Mouse (Mus musculus) CH12.LX (cell line): ENCODE results near the gene Ppara. TPM values are rescaled to one million over a fixed set of nuclear protein-coding genes. Genes with fewer than 3 reads are reported as not detected.

Source experiments
- DNase-seq: peaks from one replicate; pipeline ENCODE4 v3.0.0-alpha.2; 2013; ENCODE audit errors: extremely low read depth
- H3K27ac ChIP-seq: 2 replicates; pipeline ENCODE4 v1.5.1; 2012; ENCODE audit warnings: low read depth, mild to moderate bottlenecking, control low read depth, moderate library complexity; ENCODE audit not compliant: insufficient read depth
- H3K27me3 ChIP-seq: replicated peaks from 2 replicates; pipeline ENCODE3; 2012; ENCODE audit warnings: inconsistent platforms
- H3K36me3 ChIP-seq, 2 experiments: replicated peaks in 1 of 2; 2 replicates each; pipeline versions ENCODE3 to v1.6.1; 2012; ENCODE audit warnings: inconsistent platforms in 1 of 2, low read length in 1 of 2, mild to moderate bottlenecking in 1 of 2, mixed read lengths in 1 of 2, moderate library complexity in 1 of 2; ENCODE audit not compliant: control insufficient read depth in 1 of 2, insufficient read depth in 1 of 2
- H3K4me1 ChIP-seq, 2 experiments: 2 replicates each; pipeline ENCODE4 v1.6.1; 2012; ENCODE audit warnings: inconsistent platforms in 1 of 2, moderate library complexity in 1 of 2; ENCODE audit not compliant: insufficient read depth in 2 of 2, control insufficient read depth in 1 of 2
- H3K4me2 ChIP-seq: 2 replicates; pipeline ENCODE4 v1.6.1; 2012; ENCODE audit warnings: low read depth, mild to moderate bottlenecking, control low read depth; ENCODE audit not compliant: poor library complexity, insufficient read depth, severe bottlenecking
- H3K4me3 ChIP-seq, 3 experiments: fragments of 150-350 bp in 1 of 3; sonication (generic) in 1 of 3; replicated peaks in 1 of 3; 2 replicates each; pipeline versions ENCODE3 to v1.5.1; 2011 to 2012; ENCODE audit warnings: low read depth in 2 of 3, low read length in 2 of 3, mild to moderate bottlenecking in 2 of 3, moderate library complexity in 2 of 3, control low read depth in 1 of 3, improper control_type of control experiment in 1 of 3, inconsistent platforms in 1 of 3, mixed read lengths in 1 of 3; ENCODE audit not compliant: poor library complexity in 1 of 3
- H3K79me2 ChIP-seq: replicated peaks from 2 replicates; pipeline ENCODE4 v1.6.1; 2012; ENCODE audit warnings: mild to moderate bottlenecking, moderate library complexity; ENCODE audit not compliant: control insufficient read depth, poor library complexity, insufficient read depth, severe bottlenecking; ENCODE audit errors: extremely low read depth
- H3K9ac ChIP-seq: 2 replicates; pipeline ENCODE4 v1.6.1; 2012; ENCODE audit warnings: low read depth, mild to moderate bottlenecking, control low read depth, moderate library complexity; ENCODE audit not compliant: insufficient read depth
- H3K9me3 ChIP-seq: replicated peaks from 2 replicates; pipeline ENCODE3; 2012; ENCODE audit warnings: low read length, inconsistent platforms, mixed read lengths
- BHLHE40 ChIP-seq: IDR thresholded peaks from 2 replicates; pipeline ENCODE4 v1.6.1; 2011; ENCODE audit warnings: mild to moderate bottlenecking, low read depth, low read length, improper control_type of control experiment
- CHD1 ChIP-seq: IDR thresholded peaks from 2 replicates; pipeline ENCODE4 v1.6.1; 2012; ENCODE audit warnings: low read depth, low read length, improper control_type of control experiment, inconsistent platforms
- CHD2 ChIP-seq: IDR thresholded peaks from 2 replicates; pipeline ENCODE4 v1.6.1; 2011; ENCODE audit warnings: low read length, improper control_type of control experiment
- E2F4 ChIP-seq: IDR thresholded peaks from 2 replicates; pipeline ENCODE4 v1.6.1; 2011; ENCODE audit warnings: low read depth, low read length, improper control_type of control experiment; ENCODE audit not compliant: insufficient replicate concordance
- ELF1 ChIP-seq: IDR thresholded peaks from 2 replicates; pipeline ENCODE4 v1.6.1; 2014; ENCODE audit warnings: low read depth, mild to moderate bottlenecking, inconsistent platforms, low read length, improper control_type of control experiment
- EP300 ChIP-seq: IDR thresholded peaks from 2 replicates; pipeline ENCODE4 v1.6.1; 2011; ENCODE audit warnings: low read length, improper control_type of control experiment
- ETS1 ChIP-seq: conservative IDR thresholded peaks from 2 replicates; pipeline ENCODE4 v1.6.1; 2012; ENCODE audit warnings: low read depth, mild to moderate bottlenecking, inconsistent platforms, low read length, improper control_type of control experiment, moderate library complexity
- GABPA ChIP-seq: IDR thresholded peaks from 2 replicates; pipeline ENCODE4 v1.6.1; 2012; ENCODE audit warnings: low read depth, low read length, improper control_type of control experiment, inconsistent platforms; ENCODE audit not compliant: insufficient replicate concordance
- HCFC1 ChIP-seq: IDR thresholded peaks from 2 replicates; pipeline ENCODE4 v1.6.1; 2012; ENCODE audit warnings: low read depth, mild to moderate bottlenecking, inconsistent platforms, low read length, improper control_type of control experiment
- IRF4 ChIP-seq: IDR thresholded peaks from 2 replicates; pipeline ENCODE4 v1.6.1; 2014; ENCODE audit warnings: low read depth, mild to moderate bottlenecking, inconsistent platforms, low read length, improper control_type of control experiment
- JUN ChIP-seq: IDR thresholded peaks from 2 replicates; pipeline ENCODE4 v1.6.1; 2011; ENCODE audit warnings: low read depth, mild to moderate bottlenecking, low read length, improper control_type of control experiment, moderate library complexity; ENCODE audit not compliant: insufficient read depth
- JUND ChIP-seq: conservative IDR thresholded peaks from 2 replicates; pipeline ENCODE4 v1.6.1; 2011; ENCODE audit warnings: low read depth, low read length, improper control_type of control experiment
- KAT2A ChIP-seq: IDR thresholded peaks from 2 replicates; pipeline ENCODE4 v1.6.1; 2012; ENCODE audit warnings: low read length, improper control_type of control experiment, inconsistent platforms; ENCODE audit not compliant: insufficient replicate concordance
- MAX ChIP-seq: IDR thresholded peaks from 2 replicates; pipeline ENCODE4 v1.6.1; 2011; ENCODE audit warnings: low read length, improper control_type of control experiment
- MAZ ChIP-seq: IDR thresholded peaks from 2 replicates; pipeline ENCODE4 v1.6.1; 2012; ENCODE audit warnings: low read depth, mild to moderate bottlenecking, inconsistent platforms, low read length, improper control_type of control experiment, moderate library complexity
- MEF2A ChIP-seq: IDR thresholded peaks from 2 replicates; pipeline ENCODE4 v1.6.1; 2014; ENCODE audit warnings: low read depth, mild to moderate bottlenecking, inconsistent platforms, low read length, improper control_type of control experiment, borderline replicate concordance
- MYC ChIP-seq: IDR thresholded peaks from 2 replicates; pipeline ENCODE4 v1.6.1; 2011; ENCODE audit warnings: low read depth, mild to moderate bottlenecking, improper control_type of control experiment, low read length
- NELFE ChIP-seq: IDR thresholded peaks from 2 replicates; pipeline ENCODE4 v1.6.1; 2011; ENCODE audit warnings: low read depth, low read length, improper control_type of control experiment
- PAX5 ChIP-seq: IDR thresholded peaks from 2 replicates; pipeline ENCODE4 v1.6.1; 2012; ENCODE audit warnings: low read length, inconsistent platforms, mixed read lengths
- POLR2A ChIP-seq: IDR thresholded peaks from 2 replicates; pipeline ENCODE4 v1.6.1; 2011; ENCODE audit warnings: low read depth, mild to moderate bottlenecking, improper control_type of control experiment, low read length
- POLR2AphosphoS2 ChIP-seq: IDR thresholded peaks from 2 replicates; pipeline ENCODE4 v1.6.1; 2011; ENCODE audit warnings: low read depth, low read length, improper control_type of control experiment
- RCOR1 ChIP-seq: conservative IDR thresholded peaks from 2 replicates; pipeline ENCODE4 v1.6.1; 2012; ENCODE audit warnings: low read depth, mild to moderate bottlenecking, inconsistent platforms, low read length, improper control_type of control experiment
- SIN3A ChIP-seq: IDR thresholded peaks from 2 replicates; pipeline ENCODE4 v1.6.1; 2012; ENCODE audit warnings: low read length, improper control_type of control experiment, inconsistent platforms
- SMC3 ChIP-seq: IDR thresholded peaks from 2 replicates; pipeline ENCODE4 v1.6.1; 2011; ENCODE audit warnings: low read depth, low read length, improper control_type of control experiment
- TBP ChIP-seq: conservative IDR thresholded peaks from 2 replicates; pipeline ENCODE4 v1.6.1; 2011; ENCODE audit warnings: low read depth, low read length, improper control_type of control experiment
- TCF12 ChIP-seq: IDR thresholded peaks from 2 replicates; pipeline ENCODE4 v1.6.1; 2014; ENCODE audit warnings: low read depth, mild to moderate bottlenecking, inconsistent platforms, low read length, improper control_type of control experiment
- USF1 ChIP-seq: IDR thresholded peaks from 2 replicates; pipeline ENCODE4 v1.6.1; 2014; ENCODE audit warnings: low read depth, mild to moderate bottlenecking, inconsistent platforms, low read length, improper control_type of control experiment
- USF2 ChIP-seq: conservative IDR thresholded peaks from 2 replicates; pipeline ENCODE4 v1.6.1; 2011; ENCODE audit warnings: low read depth, low read length, improper control_type of control experiment
- ZC3H11A ChIP-seq: IDR thresholded peaks from 2 replicates; pipeline ENCODE4 v1.6.1; 2012; ENCODE audit warnings: low read depth, mild to moderate bottlenecking, inconsistent platforms, low read length, improper control_type of control experiment
- ZKSCAN1 ChIP-seq: IDR thresholded peaks from 2 replicates; pipeline ENCODE4 v1.6.1; 2012; ENCODE audit warnings: low read depth, inconsistent platforms, low read length, improper control_type of control experiment, borderline replicate concordance
- ZNF384 ChIP-seq: IDR thresholded peaks from 2 replicates; pipeline ENCODE4 v1.6.1; 2012; ENCODE audit warnings: low read depth, low read length, improper control_type of control experiment, inconsistent platforms
- dilution Hi-C: fragments of 300-500 bp; cut with MboI; formaldehyde crosslinking; loops from 2 replicates; pipeline ENCODE4 v1.14.3; 2020; ENCODE audit warnings: low sequenced_read_pairs; ENCODE audit not compliant: extremely low pct_unique_long_range_greater_than_20kb, extremely low pct_ligation_motif_present
- in situ Hi-C: fragments of 300-500 bp; cut with MboI; formaldehyde crosslinking; loops from 3 replicates; pipeline ENCODE4 v1.14.3; 2019; ENCODE audit warnings: low sequenced_read_pairs, low pct_ligation_motif_present, low pct_unique_long_range_greater_than_20kb, mixed read lengths
- polyA plus RNA-seq: library from polyadenylated mRNA; unstranded; fragments of >175 nt; gene quantifications from 2 replicates; pipeline ENCODE4 v1.2.1, GENCODE M21; 2012; ENCODE audit warnings: low read depth; ENCODE audit not compliant: insufficient read length
- total RNA-seq, 2 experiments: library from RNA; depleted of rRNA; stranded (reverse); fragments of 300-350 nt in 1 of 2; fragments of >200 nt in 1 of 2; gene quantifications; 2 replicates each; pipeline ENCODE4 v1.2.3; 2012 to 2014

Gene Ppara
- total and polyA plus RNA-seq, 3 experiments = not detected

DNA sequence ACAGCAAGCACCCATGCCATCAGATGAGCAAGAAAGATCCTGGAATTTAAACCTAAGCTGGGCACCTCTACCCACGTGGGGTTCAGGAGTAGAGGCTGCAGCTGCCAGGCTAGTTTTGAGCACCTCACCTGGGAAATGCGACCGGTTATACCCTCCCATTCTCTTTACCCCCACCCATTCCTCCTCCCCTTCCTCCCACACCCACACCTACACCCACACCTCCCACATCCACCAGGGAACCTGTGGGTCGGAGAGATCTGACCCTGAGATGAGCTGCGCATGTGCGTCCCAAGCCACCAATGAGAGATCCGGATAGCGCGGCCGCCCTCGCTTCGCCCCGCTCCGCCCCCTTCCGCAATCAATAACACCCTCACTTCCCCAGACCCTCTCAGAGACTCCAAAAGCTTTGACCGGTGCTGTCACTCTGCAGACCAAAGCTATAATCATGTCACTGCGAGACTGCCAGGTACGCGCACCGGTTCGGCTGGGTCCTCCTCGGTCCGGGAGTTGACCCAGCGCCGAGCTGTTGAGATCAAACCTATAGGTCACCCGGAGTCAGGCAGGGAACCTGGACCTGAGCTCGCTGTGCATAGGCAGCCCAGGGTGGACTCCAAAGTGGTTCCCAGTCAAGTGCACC, 97.3 kb downstream of the Ppara start, which contains the start of gene Ttc38 (continued):
- TF ChIP-seq HCFC1 (peak; percentile 48; the same call in 1 of the 2 replicates), TCF12 (peak; percentile 79), USF2 (no peak), CHD1 (no peak), JUN (no peak), SMC3 (no peak), MAZ (no peak), MYC (peak; percentile 81), PAX5 (no peak), POLR2A (peak; percentile 84), MEF2A (no peak), ZNF384 (no peak), POLR2AphosphoS2 (no peak), TBP (peak; percentile 77), KAT2A (no peak), E2F4 (no peak), CHD2 (no peak), MAX (peak; percentile 71), GABPA (no peak), RCOR1 (no peak)

DNA sequence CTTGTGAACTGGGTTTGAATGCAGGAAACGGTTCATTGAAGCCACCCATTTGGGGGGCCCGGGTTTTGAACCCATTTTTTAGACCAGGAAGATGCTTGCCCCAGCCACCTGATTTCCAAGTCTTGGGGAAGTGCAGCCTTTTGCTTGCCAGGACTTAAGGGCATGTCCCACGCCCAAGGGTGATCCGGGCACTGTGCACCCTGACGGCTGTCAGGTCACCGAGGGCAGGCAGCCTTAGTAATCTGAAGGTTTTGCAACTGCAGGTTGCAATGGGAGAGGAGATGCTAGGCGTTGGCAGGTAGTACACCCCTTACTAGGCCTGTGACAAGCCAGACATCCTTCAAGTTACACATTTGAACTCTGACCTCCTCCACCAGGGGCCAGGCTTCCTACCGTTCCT, 97.8 kb downstream of the Ppara start:
- Histone ChIP-seq H3K4me2 (peak overlapping the region; percentile 95), H3K79me2 (no peaks in the 10 kb centered on the region), H3K27ac (no peak overlapping the region), H3K9me3 (no peaks in the 10 kb centered on the region), H3K27me3 (peaks cover 7% of the 10 kb centered on the region), H3K9ac (peak overlapping the region; percentile 89), H3K36me3 (peaks cover 0 to 19% of the 10 kb centered on the region in 2 experiments), H3K4me3 (peak overlapping the region; percentile 68 to 90 (median 69)), H3K4me1 (peaks cover 8 to 31% of the 10 kb centered on the region in 2 experiments)
- DNase-seq = no peak
- TF ChIP-seq IRF4 (no peak), SIN3A (no peak), TCF12 (no peak), ELF1 (no peak), USF1 (no peak), ZC3H11A (no peak), MYC (no peak), NELFE (no peak), ETS1 (no peak), EP300 (no peak), ZKSCAN1 (no peak), BHLHE40 (no peak), JUND (no peak), MEF2A (no peak), E2F4 (no peak)
- dilution Hi-C loops = no loop called here
- in situ Hi-C loops = no loop called here
